Mouse (Mus musculus) neural tube, embryonic 13.5 days (tissue): ENCODE results near the gene Acta1. TPM values are rescaled to one million over a fixed set of nuclear protein-coding genes. Genes with fewer than 3 reads are reported as not detected.

Experiments
- ATAC-seq: fragments of 200-750 bp; cut with Nextera tagmentation; 2 replicates; pipeline ENCODE4 v1.8.0; 2017; ENCODE audit warnings: low read depth, mild to moderate bottlenecking, moderate TSS enrichment, moderate library complexity
- H3K27ac ChIP-seq: fragments of 300-500 bp; sonication (generic); replicated peaks from 2 replicates; pipeline ENCODE4 v1.5.1; 2015; ENCODE audit warnings: moderate library complexity, mild to moderate bottlenecking, inconsistent platforms
- H3K27me3 ChIP-seq: fragments of 300-500 bp; sonication (generic); 2 replicates; pipeline ENCODE4 v1.6.1; 2015; ENCODE audit warnings: mild to moderate bottlenecking, inconsistent platforms
- H3K36me3 ChIP-seq: fragments of 300-500 bp; sonication (generic); 2 replicates; pipeline ENCODE4 v1.6.1; 2015; ENCODE audit warnings: mild to moderate bottlenecking, inconsistent platforms
- H3K4me1 ChIP-seq: fragments of 300-500 bp; sonication (generic); replicated peaks from 2 replicates; pipeline ENCODE4 v1.6.1; 2015; ENCODE audit warnings: inconsistent platforms
- H3K4me2 ChIP-seq: fragments of 300-500 bp; sonication (generic); 2 replicates; pipeline ENCODE4 v1.6.1; 2015; ENCODE audit warnings: inconsistent platforms, mild to moderate bottlenecking, moderate library complexity
- H3K4me3 ChIP-seq: fragments of 300-500 bp; sonication (generic); 2 replicates; pipeline ENCODE4 v1.5.1; 2015; ENCODE audit warnings: mild to moderate bottlenecking, inconsistent platforms
- H3K9ac ChIP-seq: fragments of 300-500 bp; sonication (generic); 2 replicates; pipeline ENCODE4 v1.6.1; 2015; ENCODE audit warnings: moderate library complexity, mild to moderate bottlenecking, inconsistent platforms
- H3K9me3 ChIP-seq: fragments of 300-500 bp; sonication (generic); 2 replicates; pipeline ENCODE4 v1.6.1; 2016; ENCODE audit warnings: inconsistent platforms
- WGBS: fragments of 180-500 bp; shearing (Covaris S2); methylation state at CpG from one replicate; pipeline ENCODE4 v1.1.7; 2015; 5-methylcytosine and 5-hydroxymethylcytosine counted together
- polyA plus RNA-seq: library from polyadenylated mRNA; unstranded; fragments of >200 nt; fragmentation: Nextera tagmentation; extraction: Ambion mirVana; gene quantifications from 2 replicates; pipeline ENCODE4 v1.2.1, GENCODE M21; 2015

Acta1 gene
- polyA plus RNA-seq, 1 experiment from 2014 or later: 26.0 TPM

DNA sequence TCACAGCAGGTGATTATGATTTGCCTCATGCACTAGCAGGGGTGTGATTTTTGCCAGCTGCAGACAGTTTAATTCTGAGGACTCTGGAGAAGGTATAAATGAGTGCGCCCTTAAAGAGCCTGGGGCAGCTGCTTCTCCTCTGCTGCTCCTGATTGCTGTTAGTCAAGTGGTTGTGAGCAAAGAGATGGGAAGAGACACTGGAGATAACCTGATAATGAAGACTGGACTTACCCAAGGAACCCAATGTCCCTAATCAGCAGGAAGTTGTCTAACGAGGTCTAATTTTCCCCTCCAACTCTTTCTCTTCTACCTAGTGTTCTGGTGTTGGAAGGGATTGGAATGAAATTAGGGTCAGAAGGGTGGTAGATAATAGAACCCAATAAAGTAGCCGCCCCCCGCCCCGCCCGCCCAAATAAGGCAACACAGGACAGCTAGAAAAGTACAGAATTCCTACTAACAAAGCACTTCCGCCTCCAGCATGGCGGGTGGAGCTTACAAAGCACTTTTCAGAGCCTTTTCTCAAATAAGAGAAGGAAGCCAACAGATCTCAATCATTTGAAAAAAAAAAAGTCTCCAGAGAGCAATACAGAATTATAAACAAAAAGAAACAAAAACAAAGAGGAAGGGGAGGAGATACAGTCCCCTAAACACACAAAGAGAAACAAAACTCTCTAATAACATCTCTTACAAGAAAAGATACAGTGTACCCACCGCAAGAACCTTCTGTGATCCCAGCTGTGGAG is 39.6 kb downstream of the Acta1 start:
- Histone ChIP-seq H3K9ac (no peak overlapping the region), H3K4me1 (peaks cover 12% of the 10 kb centered on the region), H3K9me3 (no peaks in the 10 kb centered on the region), H3K36me3 (no peaks in the 10 kb centered on the region), H3K27me3 (no peaks in the 10 kb centered on the region), H3K4me3 (no peak overlapping the region), H3K27ac (no peak overlapping the region), H3K4me2 (no peak overlapping the region)
- ATAC-seq: no peak
- 82% methylated on average over 9 of the region's 9 CpGs for WGBS

DNA sequence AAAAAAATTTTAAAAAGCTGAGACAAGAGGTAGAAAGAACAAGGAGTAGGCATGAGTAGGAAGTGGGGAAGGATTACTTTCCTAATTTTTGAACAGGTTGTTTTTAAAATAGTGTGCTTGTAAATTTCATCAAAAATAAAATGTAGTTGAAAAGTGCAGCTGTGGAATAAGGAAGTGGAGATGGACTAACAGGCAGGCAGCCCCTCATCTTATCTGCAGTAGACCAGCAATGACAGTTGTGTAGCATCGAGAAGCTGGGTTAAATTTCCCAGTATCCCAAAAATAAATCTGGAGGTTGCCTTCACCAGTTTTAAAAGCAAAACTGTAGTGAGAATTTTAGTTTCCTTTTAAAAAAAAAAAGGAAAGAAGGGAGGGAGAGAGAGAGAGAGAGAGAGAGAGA is 40.3 kb downstream of the Acta1 start:
- Histone ChIP-seq H3K9me3 (no peaks in the 10 kb centered on the region), H3K4me3 (no peak overlapping the region)
- 94% methylated on average over 1 of the region's 1 CpGs for WGBS

DNA sequence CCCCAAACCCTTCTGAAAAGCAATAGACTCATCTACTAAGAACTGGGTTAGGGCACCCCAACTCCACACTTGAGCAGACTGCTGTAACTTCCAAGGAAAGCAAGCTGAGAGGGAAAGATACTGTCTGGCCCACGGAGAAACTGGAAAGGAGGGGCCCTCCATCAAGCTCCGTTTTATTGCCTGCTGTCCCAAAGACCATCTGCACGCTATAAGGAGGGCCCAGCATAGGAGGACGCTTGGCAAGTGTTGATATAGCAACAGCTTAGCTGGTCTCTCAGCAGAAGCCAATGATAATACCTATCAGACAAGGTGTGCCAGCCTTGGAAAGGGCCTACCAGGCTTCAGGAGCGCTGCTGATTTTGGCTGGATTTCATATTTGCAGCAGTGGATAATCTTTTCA is 43.0 kb downstream of the Acta1 start:
- Histone ChIP-seq H3K9ac (no peak overlapping the region), H3K9me3 (no peaks in the 10 kb centered on the region), H3K36me3 (no peaks in the 10 kb centered on the region), H3K4me3 (no peak overlapping the region), H3K27ac (no peak overlapping the region), H3K27me3 (no peaks in the 10 kb centered on the region), H3K4me2 (no peak overlapping the region), H3K4me1 (no peaks in the 10 kb centered on the region)
- WGBS: 35% methylated on average over 5 of the region's 5 CpGs
- no peak for ATAC-seq

More for the DNA sequence above, 40.3 kb downstream of the Acta1 start:
- no peak for ATAC-seq
- no peak overlapping the region for H3K4me2 ChIP-seq
- no peaks in the 10 kb centered on the region for H3K27me3 ChIP-seq
- H3K36me3 ChIP-seq: no peaks in the 10 kb centered on the region
- H3K27ac ChIP-seq: no peak overlapping the region
- peaks cover 12% of the 10 kb centered on the region for H3K4me1 ChIP-seq
- H3K9ac ChIP-seq: no peak overlapping the region

DNA sequence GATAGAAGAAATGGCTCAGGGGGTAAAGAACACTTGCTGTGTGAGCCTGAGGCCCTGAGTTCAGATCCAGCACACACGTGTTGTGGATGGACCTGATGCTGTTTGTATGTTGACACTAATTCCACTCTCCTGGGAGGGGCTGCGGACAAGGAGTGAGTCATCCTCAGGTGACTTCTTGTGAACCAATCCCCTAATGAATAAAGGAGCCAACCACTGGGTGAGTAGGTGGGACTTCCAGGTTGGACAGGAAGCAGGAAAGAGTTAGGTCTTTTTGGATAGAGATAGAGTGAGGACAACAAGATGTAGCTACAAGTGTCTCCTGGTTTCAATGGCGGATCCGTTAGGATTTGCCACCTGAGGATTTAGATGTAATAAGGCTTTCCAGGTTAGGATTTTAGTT is 45.2 kb downstream of the Acta1 start:
- 88% methylated on average over 4 of the region's 4 CpGs for WGBS
- no peaks in the 10 kb centered on the region for H3K4me1 ChIP-seq
- no peak for ATAC-seq
- no peak overlapping the region for H3K4me2 ChIP-seq
- H3K9me3 ChIP-seq: no peaks in the 10 kb centered on the region
- H3K36me3 ChIP-seq: no peaks in the 10 kb centered on the region
- no peaks in the 10 kb centered on the region for H3K27me3 ChIP-seq
- no peak overlapping the region for H3K27ac ChIP-seq
- H3K9ac ChIP-seq: no peak overlapping the region
- H3K4me3 ChIP-seq: no peak overlapping the region

DNA sequence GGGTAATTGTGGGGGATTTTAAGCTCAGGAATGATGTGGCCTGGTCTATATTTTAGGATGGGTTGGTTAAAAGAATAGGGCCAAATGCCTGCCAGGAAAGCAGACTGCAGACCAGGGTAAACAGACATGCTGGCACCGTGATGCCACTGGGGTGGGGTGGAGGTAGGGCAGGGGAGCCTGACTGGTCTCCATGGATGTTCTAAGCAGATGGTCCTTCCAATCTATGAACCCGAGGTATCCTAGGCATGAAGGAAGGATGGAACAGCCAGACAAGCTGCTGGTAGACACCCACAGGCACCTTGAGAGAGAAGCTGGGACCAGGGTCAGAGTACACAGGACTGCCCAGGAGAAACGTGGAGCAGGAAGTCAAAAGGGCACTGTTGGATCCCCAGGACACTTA is 47.0 kb downstream of the Acta1 start:
- Histone ChIP-seq H3K27ac (no peak overlapping the region), H3K4me3 (no peak overlapping the region), H3K9me3 (no peaks in the 10 kb centered on the region), H3K4me1 (no peaks in the 10 kb centered on the region), H3K4me2 (no peak overlapping the region), H3K9ac (no peak overlapping the region), H3K27me3 (no peaks in the 10 kb centered on the region), H3K36me3 (no peaks in the 10 kb centered on the region)
- no peak for ATAC-seq
- 66% methylated on average over 3 of the region's 3 CpGs for WGBS

DNA sequence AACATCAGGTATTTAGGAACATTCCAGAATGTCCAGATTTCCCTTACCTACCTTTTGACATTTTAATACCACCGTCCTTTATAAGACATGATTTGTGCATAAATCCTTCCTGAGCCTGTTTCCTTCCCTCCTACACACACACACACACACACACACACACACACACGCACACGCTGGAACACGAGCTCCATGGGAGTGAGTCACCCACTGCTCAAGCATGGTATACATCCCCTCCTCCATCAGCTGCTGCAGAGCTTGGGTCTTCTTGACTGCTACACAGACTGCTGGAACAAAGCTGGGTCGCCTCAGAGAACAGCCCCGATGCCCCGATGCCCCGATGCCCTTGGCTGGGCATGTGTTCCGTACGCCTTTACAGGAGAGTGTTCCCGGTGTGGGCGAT is 48.0 kb downstream of the Acta1 start:
- no peak overlapping the region for H3K9ac ChIP-seq
- WGBS: 89% methylated on average over 12 of the region's 12 CpGs
- ATAC-seq: no peak
- no peak overlapping the region for H3K4me2 ChIP-seq
- H3K27ac ChIP-seq: no peak overlapping the region
- no peaks in the 10 kb centered on the region for H3K9me3 ChIP-seq
- 0 out of 2 replicates have a peak, but pooled peaks cover 3% of the 10 kb centered on the region for H3K36me3 ChIP-seq
- no peak overlapping the region for H3K4me3 ChIP-seq
- no peaks in the 10 kb centered on the region for H3K4me1 ChIP-seq
- H3K27me3 ChIP-seq: no peaks in the 10 kb centered on the region

DNA sequence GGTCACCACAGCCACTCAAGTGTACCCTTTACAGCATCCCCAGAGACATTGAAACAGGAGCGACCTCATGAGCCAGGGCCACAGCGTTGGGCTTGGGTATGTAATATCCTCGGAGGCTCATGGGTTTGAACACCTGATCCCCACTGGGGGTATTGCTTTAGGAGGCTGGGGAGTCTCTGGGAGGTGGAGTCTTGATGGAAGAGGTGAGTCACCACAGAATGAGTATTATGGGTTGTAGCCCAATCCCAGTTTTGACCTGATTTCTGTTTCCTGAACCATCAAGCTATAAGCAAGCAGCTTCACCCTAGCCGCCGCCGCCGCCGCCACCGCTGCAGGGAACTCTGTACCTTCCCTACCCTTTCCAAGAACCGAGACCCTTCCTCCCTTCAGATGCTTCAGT is 48.6 kb downstream of the Acta1 start:
- no peak for ATAC-seq
- H3K4me1 ChIP-seq: no peaks in the 10 kb centered on the region

DNA sequence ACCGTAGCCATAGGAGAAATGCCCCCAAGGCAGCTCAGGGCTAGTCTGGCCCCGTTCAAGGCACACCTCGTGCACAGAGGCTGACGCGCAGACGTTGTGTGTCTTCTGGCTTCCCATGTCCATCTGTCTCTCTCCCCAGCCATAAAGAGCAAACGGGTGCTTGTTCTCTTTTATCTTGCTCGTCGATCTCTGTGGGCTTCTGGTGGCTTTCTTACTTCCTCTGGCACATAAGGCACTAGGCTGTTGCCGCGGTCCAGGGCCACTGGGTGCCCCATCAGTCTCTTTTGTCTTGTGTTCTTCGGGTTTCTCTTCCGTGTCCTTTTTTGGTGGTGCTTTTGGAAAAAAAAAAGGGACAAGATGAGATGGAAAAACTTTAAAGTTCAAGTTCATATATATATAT is 49.4 kb downstream of the Acta1 start:
- Histone ChIP-seq H3K9me3 (no peaks in the 10 kb centered on the region), H3K27me3 (no peaks in the 10 kb centered on the region), H3K4me2 (no peak overlapping the region), H3K4me1 (no peaks in the 10 kb centered on the region), H3K27ac (no peak overlapping the region), H3K4me3 (no peak overlapping the region), H3K36me3 (0 out of 2 replicates have a peak, but pooled peaks cover 6% of the 10 kb centered on the region), H3K9ac (no peak overlapping the region)
- WGBS: 88% methylated on average over 13 of the region's 13 CpGs
- ATAC-seq: no peak

More for the DNA sequence above, 48.6 kb downstream of the Acta1 start:
- 86% methylated on average over 10 of the region's 10 CpGs for WGBS
- H3K9me3 ChIP-seq: no peaks in the 10 kb centered on the region
- no peak overlapping the region for H3K9ac ChIP-seq
- H3K27ac ChIP-seq: no peak overlapping the region
- H3K4me3 ChIP-seq: no peak overlapping the region
- no peaks in the 10 kb centered on the region for H3K27me3 ChIP-seq
- H3K4me2 ChIP-seq: no peak overlapping the region
- H3K36me3 ChIP-seq: 0 out of 2 replicates have a peak, but pooled peaks cover 6% of the 10 kb centered on the region

DNA sequence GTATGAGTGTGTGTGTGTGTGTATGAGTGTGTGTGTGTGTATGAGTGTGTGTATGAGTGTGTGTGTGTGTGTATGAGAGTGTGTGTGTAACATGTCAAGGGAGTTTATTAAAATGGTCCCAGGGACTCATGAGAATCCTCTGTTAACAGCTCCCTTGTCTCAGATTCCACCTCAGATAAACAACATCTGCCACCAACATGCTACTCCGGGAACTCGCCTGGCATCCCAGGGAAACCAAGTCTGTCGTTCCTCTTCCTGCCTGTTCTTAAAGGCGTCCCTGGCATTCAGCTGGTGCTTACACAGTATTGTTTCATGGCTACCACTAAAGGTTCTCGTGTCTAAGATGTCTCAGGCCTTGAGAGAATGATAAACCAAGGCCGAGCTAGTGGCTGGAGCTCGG is 50.2 kb downstream of the Acta1 start:
- no peaks in the 10 kb centered on the region for H3K27me3 ChIP-seq
- no peak overlapping the region for H3K9ac ChIP-seq
- no peak overlapping the region for H3K4me2 ChIP-seq
- 0 out of 2 replicates have a peak, but pooled peaks cover 6% of the 10 kb centered on the region for H3K36me3 ChIP-seq
- WGBS: 74% methylated on average over 7 of the region's 7 CpGs
- no peak overlapping the region for H3K4me3 ChIP-seq
- no peaks in the 10 kb centered on the region for H3K4me1 ChIP-seq
- H3K9me3 ChIP-seq: no peaks in the 10 kb centered on the region
- no peak overlapping the region for H3K27ac ChIP-seq
- no peak for ATAC-seq

DNA sequence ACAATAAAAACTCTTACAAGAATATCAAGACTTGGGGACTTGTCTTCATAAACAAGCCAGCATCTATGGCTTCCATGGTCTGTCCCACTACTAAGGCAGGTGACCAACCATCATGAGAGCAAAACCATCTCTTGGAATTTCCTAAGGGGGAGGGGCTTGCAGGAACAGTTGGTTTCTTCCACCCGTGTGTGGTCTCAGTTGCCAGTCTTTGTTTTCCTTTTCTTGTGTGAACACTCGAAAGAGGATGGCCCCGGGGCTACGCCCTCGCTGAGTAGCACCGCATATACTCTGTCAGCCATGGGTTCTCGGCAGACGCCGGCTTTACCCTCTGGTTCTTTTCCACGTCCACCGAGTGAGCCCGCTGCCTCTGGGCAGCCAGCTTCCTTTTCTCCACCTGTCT is 52.5 kb downstream of the Acta1 start:
- Histone ChIP-seq H3K4me3 (no peak overlapping the region), H3K4me1 (no peaks in the 10 kb centered on the region), H3K9ac (no peak overlapping the region), H3K36me3 (peaks cover 15% of the 10 kb centered on the region), H3K9me3 (no peaks in the 10 kb centered on the region), H3K27ac (no peak overlapping the region), H3K4me2 (no peak overlapping the region), H3K27me3 (no peaks in the 10 kb centered on the region)
- WGBS: 90% methylated on average over 12 of the region's 12 CpGs
- ATAC-seq: no peak

Other genes starting within 250 kb of the Acta1 start
- 15.9 and 16.1 TPM in 2 replicates for gene Rhou, start 240.8 kb downstream of the Acta1 start, polyA plus RNA-seq
- gene Rab4a, start 88.8 kb downstream of the Acta1 start, polyA plus RNA-seq: 78.6 and 89.6 TPM in 2 replicates
- 4.5 and 4.6 TPM in 2 replicates for gene Ccsap, start 34.5 kb downstream of the Acta1 start, polyA plus RNA-seq
- 21.9 and 22.3 TPM in 2 replicates for gene Nup133, start 54.5 kb upstream of the Acta1 start, polyA plus RNA-seq
- 12.4 and 13.4 TPM in 2 replicates for gene Abcb10, start 88.4 kb upstream of the Acta1 start, polyA plus RNA-seq
- 24.1 and 27.3 TPM in 2 replicates for gene Taf5l, start 126.6 kb upstream of the Acta1 start, polyA plus RNA-seq
- 3.6 and 3.8 TPM in 2 replicates for gene Urb2, start 126.8 kb upstream of the Acta1 start, polyA plus RNA-seq